Mouse (Mus musculus): Measurements from ENCODE around the gene Syne2.

DNA sequence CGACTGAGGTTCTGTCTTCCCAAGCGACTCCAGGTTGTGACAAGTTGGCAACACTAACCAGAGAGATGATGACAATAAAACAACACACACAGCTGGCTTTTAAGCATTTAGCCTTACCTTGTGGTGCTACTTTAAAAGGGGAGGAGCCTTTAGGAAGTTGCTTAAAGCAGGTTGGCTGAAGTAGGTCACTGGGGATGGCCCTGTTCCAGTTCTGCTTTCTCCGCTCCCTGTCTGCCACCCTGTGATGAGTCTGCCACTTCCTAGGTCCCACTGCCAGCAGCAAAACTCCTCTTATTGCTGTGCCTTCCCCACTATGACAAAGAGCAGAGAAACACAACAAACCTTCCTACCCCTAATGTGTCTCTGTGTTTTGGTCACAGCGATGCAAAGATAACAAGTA lies 11.7 kb upstream of the Syne2 start:
- TF ChIP-seq CTCF (IDR thresholded peaks at IDR 0.05; ENCODE audit: insufficient read depth, low read length) (no peak), POLR2A (IDR thresholded peaks at IDR 0.05; ENCODE audit: borderline replicate concordance, extremely low read depth, low read depth, low read length) (no peak)
